Mouse (Mus musculus) ES-E14 (cell line): ENCODE measurements around the gene Macf1. TPM values are rescaled to one million over a fixed set of nuclear protein-coding genes. Genes with fewer than 3 reads are reported as not detected.

ENCODE experiments used
- DNase-seq: peaks from one replicate; pipeline ENCODE4 v3.0.0-alpha.2; 2013; ENCODE audit warnings: low read depth, low spot score
- H3K27ac ChIP-seq: 2 replicates; pipeline ENCODE4 v1.5.1; 2012; ENCODE audit warnings: low read depth, mild to moderate bottlenecking, low read length, moderate library complexity, mixed read lengths; ENCODE audit not compliant: poor library complexity, insufficient read depth, severe bottlenecking
- H3K36me3 ChIP-seq: 2 replicates; pipeline ENCODE4 v1.6.1; 2012; ENCODE audit warnings: mild to moderate bottlenecking, low read length, moderate library complexity, mixed read lengths; ENCODE audit not compliant: control insufficient read depth, poor library complexity, insufficient read depth, severe bottlenecking
- H3K4me1 ChIP-seq, 2 experiments: fragments of 150-350 bp in 1 of 2; sonication (generic) in 1 of 2; 2 replicates each; pipeline ENCODE4 v1.6.1; 2012; ENCODE audit warnings: low read length in 2 of 2, mild to moderate bottlenecking in 1 of 2, mixed read lengths in 1 of 2; ENCODE audit not compliant: control insufficient read depth in 2 of 2, insufficient read depth in 2 of 2, poor library complexity in 1 of 2
- H3K4me3 ChIP-seq, 2 experiments: fragments of 150-350 bp in 1 of 2; sonication (generic) in 1 of 2; 2 replicates each; pipeline ENCODE4 v1.5.1; 2012; ENCODE audit warnings: low read length in 2 of 2, low read depth in 1 of 2, mild to moderate bottlenecking in 1 of 2, mixed read lengths in 1 of 2; ENCODE audit not compliant: insufficient read depth in 1 of 2, poor library complexity in 1 of 2, severe bottlenecking in 1 of 2
- H3K9ac ChIP-seq: 2 replicates; pipeline ENCODE4 v1.6.1; 2012; ENCODE audit warnings: low read depth, mild to moderate bottlenecking, low read length, mixed read lengths; ENCODE audit not compliant: poor library complexity, insufficient read depth, severe bottlenecking
- H3K9me3 ChIP-seq: fragments of 150-350 bp; sonication (generic); 2 replicates; pipeline ENCODE4 v1.6.1; 2012; ENCODE audit warnings: low read depth, mild to moderate bottlenecking, low read length; ENCODE audit not compliant: control insufficient read depth, insufficient read depth
- CHD2 ChIP-seq: IDR thresholded peaks from 2 replicates; pipeline ENCODE4 v1.6.1; 2014; ENCODE audit warnings: mild to moderate bottlenecking, low read depth, low read length, inconsistent platforms
- HCFC1 ChIP-seq: IDR thresholded peaks from 2 replicates; pipeline ENCODE4 v1.6.1; 2012; ENCODE audit warnings: low read length, inconsistent platforms, borderline replicate concordance; ENCODE audit not compliant: insufficient read depth
- MAFK ChIP-seq: IDR thresholded peaks from 2 replicates; pipeline ENCODE4 v1.6.1; 2014; ENCODE audit warnings: mild to moderate bottlenecking, low read depth, low read length, inconsistent platforms; ENCODE audit not compliant: insufficient read depth
- ZC3H11A ChIP-seq: IDR thresholded peaks from 2 replicates; pipeline ENCODE4 v1.6.1; 2012; ENCODE audit warnings: low read depth, mild to moderate bottlenecking, inconsistent platforms, low read length, borderline replicate concordance
- ZNF384 ChIP-seq: IDR thresholded peaks from 2 replicates; pipeline ENCODE4 v1.6.1; 2012; ENCODE audit warnings: low read depth, low read length, inconsistent platforms
- in situ Hi-C, 2 experiments: fragments of 600-800 bp; cut with MboI; formaldehyde crosslinking; loops; one replicate each; pipeline ENCODE4 v1.15.1; 2025; ENCODE audit warnings: low sequenced_read_pairs in 2 of 2, inconsistent platforms in 1 of 2; ENCODE audit not compliant: unreplicated experiment in 2 of 2
- total RNA-seq: library from RNA; depleted of rRNA; stranded (reverse); fragments of 300-350 nt; gene quantifications from 2 replicates; pipeline ENCODE4 v1.2.3, GENCODE M21; 2012

The Macf1 gene
- total RNA-seq, 1 experiment: 277 TPM

GRCm38 (mm10) chr4:123667260-123667867 lies 16.8 kb downstream of the Macf1 start:
- Histone ChIP-seq H3K4me3 (peak overlapping the region; percentile 20 to 32), H3K9ac (peak overlapping the region; percentile 36; the same call in 1 of the 2 replicates), H3K27ac (peak overlapping the region; percentile 94; the same call in 1 of the 2 replicates), H3K36me3 (no peaks in the 10 kb centered on the region), H3K9me3 (no peaks in the 10 kb centered on the region), H3K4me1 (peaks cover 13 to 26% of the 10 kb centered on the region in 2 experiments)
- TF ChIP-seq MAFK (0 out of 2 replicates have a peak, but pooled peaks have one; percentile 22), HCFC1 (no peak), ZNF384 (0 out of 2 replicates have a peak, but pooled peaks have one; percentile 17), ZC3H11A (peak; percentile 98), CHD2 (peak; percentile 71; the same call in 1 of the 2 replicates)
- in situ Hi-C loops: no loop called here
- peak; percentile 91 for DNase-seq

GRCm38 (mm10) chr4:123666517-123666916 lies 17.6 kb downstream of the Macf1 start:
- TF ChIP-seq ZNF384 (no peak), MAFK (peak; percentile 96), HCFC1 (no peak)
- DNase-seq: no peak
- peaks cover 13 to 30% of the 10 kb centered on the region in 2 experiments for H3K4me1 ChIP-seq
- H3K9me3 ChIP-seq: no peaks in the 10 kb centered on the region
- in situ Hi-C loops: no loop called here
- H3K9ac ChIP-seq: peak overlapping the region; percentile 21; the same call in 1 of the 2 replicates
- H3K27ac ChIP-seq: peak overlapping the region; percentile 94; the same call in 1 of the 2 replicates
- H3K4me3 ChIP-seq: no peak overlapping the region; a peak in 1 of 4 replicates
- H3K36me3 ChIP-seq: no peaks in the 10 kb centered on the region

- TF ChIP-seq ZNF384 (no peak), ZC3H11A (no peak), CHD2 (no peak)
- in situ Hi-C loops: no loop called here
- Histone ChIP-seq H3K4me1 (peaks cover 15 to 29% of the 10 kb centered on the region in 2 experiments), H3K27ac (peak overlapping the region; percentile 94), H3K9me3 (no peaks in the 10 kb centered on the region), H3K4me3 (peak overlapping the region; percentile 76 to 86), H3K36me3 (no peaks in the 10 kb centered on the region), H3K9ac (peak overlapping the region; percentile 82)
- DNase-seq: no peak
These were observed 18.4 kb downstream of the Macf1 start for GRCm38 (mm10) chr4:123665681-123666278.

GRCm38 (mm10) chr4:123664951-123665661 lies 19.1 kb downstream of the Macf1 start:
- TF ChIP-seq ZC3H11A (no peak), MAFK (no peak), HCFC1 (no peak), ZNF384 (no peak), CHD2 (no peak)
- Histone ChIP-seq H3K9me3 (no peaks in the 10 kb centered on the region), H3K27ac (peak overlapping the region; percentile 94), H3K4me1 (peaks cover 15 to 23% of the 10 kb centered on the region in 2 experiments), H3K9ac (peak overlapping the region; percentile 82), H3K36me3 (no peaks in the 10 kb centered on the region), H3K4me3 (peak overlapping the region; percentile 76 to 86)
- in situ Hi-C loops: no loop called here
- no peak for DNase-seq
